In the genomic region with DNA sequence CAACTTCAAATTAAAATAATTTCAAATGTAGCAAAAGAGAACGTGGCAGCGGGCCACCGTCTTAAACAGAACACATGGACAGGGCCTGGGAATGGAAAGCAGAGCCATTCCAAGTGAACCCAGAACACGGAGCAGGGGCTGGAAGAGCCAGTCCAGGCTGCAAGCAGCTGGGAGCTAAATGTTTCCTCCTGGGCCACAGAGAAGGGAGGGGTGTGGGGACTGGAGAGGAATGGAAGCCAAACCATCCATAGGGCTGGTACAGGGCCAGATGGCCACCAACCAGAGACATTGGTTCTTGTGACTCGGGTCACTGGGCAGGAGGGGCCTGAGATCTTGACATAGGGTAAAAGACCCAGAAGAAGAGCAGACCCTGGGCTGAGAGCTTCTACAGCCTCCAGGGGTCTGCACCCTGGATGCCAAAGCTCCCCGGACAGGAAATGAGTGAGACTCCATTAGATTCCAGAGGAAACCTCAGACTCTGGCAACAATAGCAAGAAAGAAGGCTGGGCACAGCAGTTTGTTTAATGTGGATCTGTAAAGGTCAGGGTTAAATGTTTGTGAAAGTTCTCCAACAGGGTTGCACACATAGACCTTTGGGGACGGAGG, we compare ENCODE assay signal across 8 mouse cellular contexts.
A peak's percentile ranks its signal among the peaks of the same experiment; 100 is the strongest.
DNase-seq lines count a peak whose midpoint lies in the region; ATAC-seq lines count a peak whose summit lies in the region.

No protein-coding gene starts in this region.

- H3K27me3 ChIP-seq in hindbrain, embryonic 16.5 days (replicated peaks; ENCODE audit: control insufficient read depth, insufficient read depth, low read length): no peaks in the 10 kb centered on the region
- H3K27me3 ChIP-seq in limb, embryonic 10.5 days (ENCODE audit: low read depth, poor library complexity, severe bottlenecking): no peaks in the 10 kb centered on the region
- H3K27me3 ChIP-seq in midbrain, embryonic 13.5 days: no peaks in the 10 kb centered on the region

- intact Hi-C loops in gastrocnemius, postnatal 14 days (cut with DNase I; ENCODE audit: low total_unique reads): no loop called here

- no peak overlapping the region for H3K4me2 ChIP-seq in hindbrain, embryonic 16.5 days (ENCODE audit: low read length)
- H3K4me2 ChIP-seq in midbrain, embryonic 13.5 days (replicated peaks): no peak overlapping the region

- no peaks in the 10 kb centered on the region for H3K36me3 ChIP-seq in hindbrain, embryonic 16.5 days (ENCODE audit: control insufficient read depth, insufficient read depth, low read length)
- H3K36me3 ChIP-seq in limb, embryonic 10.5 days: no peaks in the 10 kb centered on the region
- no peaks in the 10 kb centered on the region for H3K36me3 ChIP-seq in midbrain, embryonic 13.5 days

- peaks cover 9% of the 10 kb centered on the region for H3K4me1 ChIP-seq in hindbrain, embryonic 16.5 days (ENCODE audit: control insufficient read depth, insufficient read depth, low read depth, low read length)
- peaks cover 14% of the 10 kb centered on the region for H3K4me1 ChIP-seq in limb, embryonic 10.5 days
- H3K4me1 ChIP-seq in midbrain, embryonic 13.5 days (replicated peaks): peaks cover 21% of the 10 kb centered on the region

- ATAC-seq in hindbrain, embryonic 16.5 days: peak; percentile 91
- peak; percentile 82 for ATAC-seq in midbrain, embryonic 13.5 days
- no peak for ATAC-seq in CD4-positive, CD25-positive, alpha-beta regulatory T cell, adult 4 months

- H3K4me3 ChIP-seq in hindbrain, embryonic 16.5 days (ENCODE audit: low read length): no peak overlapping the region
- no peak overlapping the region for H3K4me3 ChIP-seq in limb, embryonic 10.5 days
- H3K4me3 ChIP-seq in midbrain, embryonic 13.5 days (replicated peaks): no peak overlapping the region

- H3K9ac ChIP-seq in hindbrain, embryonic 16.5 days (ENCODE audit: low read depth, low read length): no peak overlapping the region; the same call in 1 of the 2 replicates
- no peak overlapping the region for H3K9ac ChIP-seq in midbrain, embryonic 13.5 days (replicated peaks)

- DNase-seq in layer of hippocampus, adult 11-12 months (ENCODE audit: low spot score): peak; percentile 55
- no peak for DNase-seq in layer of hippocampus, adult 9-10 months (ENCODE audit: low spot score)
- peak; percentile 8 to 16 for DNase-seq in cerebellum, postnatal 36 days
- peak; percentile 64 for DNase-seq in gastrocnemius, postnatal 14 days
- DNase-seq in limb, embryonic 10.5 days (ENCODE audit: low spot score): peak; percentile 48

- peak overlapping the region; percentile 63; the same call in 1 of the 2 replicates for H3K27ac ChIP-seq in hindbrain, embryonic 16.5 days (ENCODE audit: low read depth, low read length)
- peak overlapping the region; percentile 79 for H3K27ac ChIP-seq in limb, embryonic 10.5 days
- peak overlapping the region; percentile 73 for H3K27ac ChIP-seq in midbrain, embryonic 13.5 days

- H3K9me3 ChIP-seq in hindbrain, embryonic 16.5 days (ENCODE audit: control insufficient read depth, low read length): no peaks in the 10 kb centered on the region
- H3K9me3 ChIP-seq in limb, embryonic 10.5 days (replicated peaks): no peaks in the 10 kb centered on the region
- no peaks in the 10 kb centered on the region for H3K9me3 ChIP-seq in midbrain, embryonic 13.5 days

- WGBS in hindbrain, embryonic 16.5 days: 29% methylated on average over 7 of the region's 7 CpGs
- 69% methylated on average over 7 of the region's 7 CpGs for WGBS in limb, embryonic 10.5 days
- WGBS in midbrain, embryonic 13.5 days: 43% methylated on average over 7 of the region's 7 CpGs
